Mouse (Mus musculus): Measurements from ENCODE around the gene Heatr4. TPM values are rescaled to one million over a fixed set of nuclear protein-coding genes. Genes with fewer than 3 reads are reported as not detected.
"Not testable (repeated sequence)": the region's sequence is repeated elsewhere in the genome, so short reads cannot be mapped to it uniquely, and the experiment has no call there.

The Heatr4 gene
- polyA plus RNA-seq, 1 experiment from 2014 or later: not detected

DNA sequence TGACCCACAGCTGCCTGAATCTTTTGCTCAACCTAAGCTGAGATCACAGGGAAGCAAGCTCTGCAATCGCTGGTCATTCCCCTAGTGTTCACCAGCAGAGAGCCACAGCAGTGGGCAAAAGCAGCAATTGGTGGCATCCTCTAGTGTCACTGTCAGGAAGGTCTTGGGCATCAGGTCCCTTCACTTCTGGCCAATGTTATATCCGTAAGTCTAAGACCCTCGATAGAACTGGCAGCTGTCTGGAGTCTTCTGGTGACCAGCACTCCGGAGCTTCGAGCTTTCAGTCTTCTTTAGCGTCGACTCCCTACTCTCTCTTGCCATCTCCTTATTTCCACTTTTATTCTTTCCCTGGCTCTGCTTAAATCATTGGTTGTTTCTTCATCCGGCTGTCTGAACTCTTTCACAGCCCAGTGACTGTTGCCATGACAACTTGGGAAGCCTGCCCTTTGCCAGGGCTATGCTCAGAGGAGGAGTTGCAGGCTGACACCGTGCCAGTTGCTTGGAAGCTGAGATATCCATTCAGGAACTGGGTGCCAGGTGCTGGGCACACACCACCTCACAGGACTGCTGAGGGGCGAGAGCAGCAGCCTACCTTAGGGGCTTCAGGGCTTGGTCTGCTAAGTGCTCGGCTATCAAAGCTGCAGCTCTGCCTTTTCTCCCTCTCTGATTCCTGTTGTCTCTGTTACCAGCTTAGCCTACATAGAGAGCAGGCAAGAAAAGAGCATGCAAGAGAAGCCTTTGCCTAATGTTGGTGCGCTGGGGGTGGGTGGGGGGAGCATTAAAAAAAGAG is 26.8 kb upstream of the Heatr4 start:
- Histone ChIP-seq H3K9me3 (no peaks in the 10 kb centered on the region), H3K4me2 (replicated peaks) (peak overlapping the region; percentile 62), H3K4me1 (replicated peaks) (peaks cover 7% of the 10 kb centered on the region; the same call in 1 of the 2 replicates), H3K36me3 (no peaks in the 10 kb centered on the region), H3K27me3 (replicated peaks) (no peaks in the 10 kb centered on the region), H3K27ac (no peak overlapping the region), H3K9ac (no peak overlapping the region), H3K4me3 (replicated peaks) (peak overlapping the region; percentile 14)
- WGBS: 53% methylated on average over 12 of the region's 12 CpGs
- no peak for ATAC-seq

DNA sequence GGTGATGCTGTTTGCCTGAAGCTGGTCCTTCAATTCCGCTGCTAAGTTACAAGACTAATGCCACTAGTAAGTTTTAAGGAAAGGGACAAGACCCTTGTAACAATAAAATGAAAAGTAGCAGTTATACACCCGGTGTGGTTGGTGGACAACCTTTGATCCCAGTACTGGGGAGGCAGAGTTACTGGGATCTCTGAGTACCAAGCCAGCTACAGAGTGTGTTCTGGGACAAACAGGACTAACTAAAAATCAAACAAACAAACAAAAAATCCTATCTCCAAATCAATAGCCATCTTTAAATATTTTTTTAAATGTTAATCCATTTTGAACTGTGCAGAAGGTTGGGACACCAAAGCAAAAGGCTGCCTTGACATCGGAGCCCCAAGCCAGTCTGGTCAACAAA is 25.5 kb upstream of the Heatr4 start:
- Histone ChIP-seq H3K36me3 (no peaks in the 10 kb centered on the region), H3K9me3 (no peaks in the 10 kb centered on the region), H3K27ac (0 out of 2 replicates have a peak overlapping the region, but pooled peaks have one; percentile 79), H3K9ac (peak overlapping the region; percentile 59), H3K27me3 (replicated peaks) (no peaks in the 10 kb centered on the region), H3K4me1 (replicated peaks) (peaks cover 7% of the 10 kb centered on the region; the same call in 1 of the 2 replicates), H3K4me2 (replicated peaks) (peak overlapping the region; percentile 62), H3K4me3 (replicated peaks) (peak overlapping the region; percentile 48)
- WGBS: 61% methylated on average over 3 of the region's 3 CpGs
- no peak for ATAC-seq

- Histone ChIP-seq H3K4me3 (replicated peaks) (peak within 1 kb of the TSS; percentile 48), H3K9ac (peak within 1 kb of the TSS; percentile 59), H3K27ac (peak within 1 kb of the TSS; percentile 79), H3K4me2 (replicated peaks) (peak within 1 kb of the TSS; percentile 62)
- not testable (repeated sequence) for H3K4me1 ChIP-seq (replicated peaks); H3K36me3 ChIP-seq; H3K27me3 ChIP-seq (replicated peaks); H3K9me3 ChIP-seq
- WGBS: under 1% methylated on average over 67 of the region's 70 CpGs
- peak; percentile 99 for ATAC-seq
These were observed 24.7 kb upstream of the Heatr4 start, which contains the start of gene Acot1 for GRCm38 (mm10) chr12:84009171-84009965. Gene Acot1, plus strand, starts transcription at chr12:84009490.

DNA sequence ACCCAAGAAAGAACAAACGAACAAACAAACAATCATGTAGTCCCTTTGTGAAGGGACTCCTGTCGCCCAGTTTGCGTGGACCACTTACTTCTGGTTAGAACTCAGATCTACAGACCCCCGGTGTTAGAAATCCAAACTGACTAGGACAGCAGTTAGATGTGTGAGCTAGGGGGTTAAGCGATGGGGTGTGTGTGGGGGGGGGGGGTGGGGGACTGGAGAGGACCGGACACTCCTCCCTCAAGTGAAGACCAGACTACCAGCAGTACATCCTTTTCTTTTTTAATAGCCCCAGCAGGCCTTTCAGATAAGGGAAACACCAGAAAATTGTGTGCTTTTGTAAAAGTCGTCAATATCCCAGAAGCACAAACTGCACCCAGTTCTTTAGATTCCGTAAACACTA is 24.1 kb upstream of the Heatr4 start:
- peak; percentile 23; the same call in 1 of the 2 replicates for ATAC-seq
- peak overlapping the region; percentile 48 for H3K4me3 ChIP-seq (replicated peaks)
- H3K9ac ChIP-seq: peak overlapping the region; percentile 28; the same call in 1 of the 2 replicates
- peak overlapping the region; percentile 79 for H3K27ac ChIP-seq
- no peaks in the 10 kb centered on the region for H3K36me3 ChIP-seq
- no peaks in the 10 kb centered on the region for H3K9me3 ChIP-seq
- H3K4me2 ChIP-seq (replicated peaks): peak overlapping the region; percentile 62
- 57% methylated on average over 8 of the region's 8 CpGs for WGBS
- no peaks in the 10 kb centered on the region for H3K27me3 ChIP-seq (replicated peaks)
- peaks cover 7% of the 10 kb centered on the region; the same call in 1 of the 2 replicates for H3K4me1 ChIP-seq (replicated peaks)

- Histone ChIP-seq H3K4me1 (replicated peaks) (peaks cover 7% of the 10 kb centered on the region; the same call in 1 of the 2 replicates), H3K9me3 (no peaks in the 10 kb centered on the region), H3K27ac (no peak overlapping the region), H3K36me3 (no peaks in the 10 kb centered on the region), H3K27me3 (replicated peaks) (no peaks in the 10 kb centered on the region), H3K4me3 (replicated peaks) (no peak overlapping the region), H3K9ac (no peak overlapping the region), H3K4me2 (replicated peaks) (no peak overlapping the region)
- ATAC-seq: no peak
- WGBS: 91% methylated on average over 12 of the region's 12 CpGs
These were observed 23.6 kb upstream of the Heatr4 start for GRCm38 (mm10) chr12:84008251-84008650.

DNA sequence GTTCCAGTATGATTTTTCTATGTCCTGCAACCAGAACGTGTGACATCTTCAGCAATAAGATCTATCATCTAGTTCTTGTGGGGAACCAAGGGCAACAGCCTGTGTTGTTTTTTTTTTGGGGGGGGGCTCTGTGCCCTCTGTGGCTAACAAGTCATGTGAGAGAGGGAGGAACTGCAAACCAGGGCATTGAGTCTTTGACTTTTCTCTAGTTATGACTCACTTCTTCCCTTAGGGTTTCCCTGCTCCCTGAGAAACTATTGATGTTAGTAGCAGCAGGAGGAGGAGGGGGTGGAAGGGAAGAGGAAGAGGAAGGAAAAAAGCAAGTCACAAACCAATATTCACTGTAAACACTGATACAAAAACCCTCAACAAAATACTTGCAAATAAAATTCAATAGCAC is 19.2 kb upstream of the Heatr4 start:
- Histone ChIP-seq H3K27me3 (replicated peaks) (no peaks in the 10 kb centered on the region), H3K9me3 (no peaks in the 10 kb centered on the region), H3K4me3 (replicated peaks) (no peak overlapping the region), H3K27ac (no peak overlapping the region), H3K4me2 (replicated peaks) (no peak overlapping the region), H3K36me3 (no peaks in the 10 kb centered on the region), H3K9ac (no peak overlapping the region), H3K4me1 (replicated peaks) (no peaks in the 10 kb centered on the region; the same call in 1 of the 2 replicates)
- ATAC-seq: no peak
- WGBS: 94% methylated on average over 1 of the region's 1 CpGs

DNA sequence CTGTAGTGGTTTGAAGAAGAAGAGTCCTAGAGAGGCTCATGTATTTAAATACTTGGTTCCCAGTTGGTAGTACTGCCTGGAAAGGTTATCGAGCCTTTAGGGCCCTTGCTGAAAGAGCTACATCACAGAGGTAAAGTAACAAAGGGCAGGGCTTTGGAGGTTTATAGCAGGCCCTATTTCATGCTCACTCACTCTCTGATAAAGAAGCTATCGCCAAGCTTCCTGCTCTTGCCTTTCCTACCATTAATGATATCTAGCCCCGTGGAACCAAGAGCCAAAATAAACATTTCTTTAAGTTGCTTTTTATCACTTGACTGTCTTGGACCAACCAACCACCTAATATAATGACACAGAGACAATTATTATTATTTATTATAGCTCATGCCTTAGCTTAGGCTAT is 15.8 kb upstream of the Heatr4 start:
- Histone ChIP-seq H3K36me3 (no peaks in the 10 kb centered on the region), H3K4me3 (replicated peaks) (no peak overlapping the region), H3K9me3 (no peaks in the 10 kb centered on the region), H3K4me1 (replicated peaks) (no peaks in the 10 kb centered on the region), H3K27ac (0 out of 2 replicates have a peak overlapping the region, but pooled peaks have one; percentile 52), H3K4me2 (replicated peaks) (no peak overlapping the region), H3K9ac (no peak overlapping the region), H3K27me3 (replicated peaks) (no peaks in the 10 kb centered on the region)
- 50% methylated on average over 3 of the region's 3 CpGs for WGBS
- peak; percentile 65 for ATAC-seq

DNA sequence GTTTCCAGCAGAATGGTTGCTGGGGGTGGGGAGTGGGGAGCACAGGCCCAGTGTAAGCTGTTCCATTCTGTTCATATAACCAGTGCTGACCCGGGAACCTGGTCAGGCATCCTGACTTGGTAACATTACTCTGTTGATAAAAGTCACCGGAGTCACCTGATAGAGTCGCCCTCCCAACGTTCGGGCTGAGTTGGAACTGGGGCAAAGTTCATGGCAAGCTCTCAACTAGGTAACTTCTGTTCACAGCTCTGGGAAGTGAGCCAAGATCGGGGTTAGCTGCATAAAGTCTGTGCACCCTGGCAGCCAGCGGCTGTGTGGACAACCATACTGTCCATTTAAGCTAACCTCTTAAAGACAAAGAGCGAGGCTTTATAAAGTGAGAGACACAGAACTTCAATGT is 14.6 kb upstream of the Heatr4 start:
- peak; percentile 86 for ATAC-seq
- H3K9me3 ChIP-seq; H3K4me1 ChIP-seq (replicated peaks); H3K36me3 ChIP-seq; H3K4me3 ChIP-seq (replicated peaks); H3K4me2 ChIP-seq (replicated peaks); H3K9ac ChIP-seq; H3K27me3 ChIP-seq (replicated peaks): not testable (repeated sequence)
- peak overlapping the region; percentile 52 for H3K27ac ChIP-seq
- WGBS: 54% methylated on average over 8 of the region's 8 CpGs

GRCm38 (mm10) chr12:83998341-83999107 is 13.9 kb upstream of the Heatr4 start:
- Histone ChIP-seq H3K9me3 (no peaks in the 10 kb centered on the region), H3K4me2 (replicated peaks) (no peak overlapping the region), H3K9ac (no peak overlapping the region), H3K4me1 (replicated peaks) (no peaks in the 10 kb centered on the region), H3K36me3 (0 out of 2 replicates have a peak, but pooled peaks cover 4% of the 10 kb centered on the region), H3K27me3 (replicated peaks) (no peaks in the 10 kb centered on the region), H3K4me3 (replicated peaks) (no peak overlapping the region), H3K27ac (peak overlapping the region; percentile 33; the same call in 1 of the 2 replicates)
- ATAC-seq: peak; percentile 50
- WGBS: 53% methylated on average over 11 of the region's 11 CpGs

GRCm38 (mm10) chr12:83997221-83997620 is 12.6 kb upstream of the Heatr4 start:
- no peak overlapping the region for H3K27ac ChIP-seq
- no peak overlapping the region for H3K4me3 ChIP-seq (replicated peaks)
- H3K27me3 ChIP-seq (replicated peaks): no peaks in the 10 kb centered on the region
- H3K4me1 ChIP-seq (replicated peaks): no peaks in the 10 kb centered on the region
- 56% methylated on average over 2 of the region's 2 CpGs for WGBS
- no peaks in the 10 kb centered on the region for H3K9me3 ChIP-seq
- H3K4me2 ChIP-seq (replicated peaks): no peak overlapping the region
- H3K36me3 ChIP-seq: 0 out of 2 replicates have a peak, but pooled peaks cover 4% of the 10 kb centered on the region
- ATAC-seq: no peak
- no peak overlapping the region for H3K9ac ChIP-seq

- ATAC-seq: no peak
- WGBS: 94% methylated on average over 4 of the region's 4 CpGs
- H3K9me3 ChIP-seq: no peaks in the 10 kb centered on the region
- H3K9ac ChIP-seq: no peak overlapping the region
- no peak overlapping the region for H3K4me2 ChIP-seq (replicated peaks)
- no peak overlapping the region for H3K27ac ChIP-seq
- 0 out of 2 replicates have a peak, but pooled peaks cover 2% of the 10 kb centered on the region for H3K36me3 ChIP-seq
- no peaks in the 10 kb centered on the region for H3K27me3 ChIP-seq (replicated peaks)
- peaks cover 3% of the 10 kb centered on the region for H3K4me1 ChIP-seq (replicated peaks)
- H3K4me3 ChIP-seq (replicated peaks): no peak overlapping the region
These were observed 4.7 kb upstream of the Heatr4 start for GRCm38 (mm10) chr12:83989378-83989777.

All from intestine, embryonic 15.5 days (tissue).